Mouse (Mus musculus): ENCODE measurements around the gene Pcgf6.
"Not testable (repeated sequence)": the region's sequence is repeated elsewhere in the genome, so short reads cannot be mapped to it uniquely, and the experiment has no call there.

Gene Pcgf6

DNA sequence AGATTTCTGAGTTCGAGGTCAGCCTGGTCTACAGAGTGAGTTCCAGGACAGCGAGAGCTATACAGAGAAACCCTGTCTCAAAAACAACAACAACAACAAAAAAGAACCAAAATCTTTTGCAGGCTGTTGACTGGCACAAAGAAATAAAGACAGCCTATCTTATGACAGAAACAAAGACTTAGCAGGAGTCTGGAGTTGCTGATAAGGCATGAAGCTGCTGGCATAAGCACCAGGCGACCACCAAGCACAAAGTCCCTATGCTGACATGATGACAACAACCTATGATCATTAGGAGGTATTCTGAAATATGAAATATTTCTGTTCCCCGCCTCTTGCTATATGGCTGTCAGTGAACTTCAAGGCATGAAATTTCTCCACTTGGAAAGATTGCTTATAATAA, 51.8 kb downstream of the Pcgf6 start:
- DNase-seq (ENCODE audit: low spot score in 2 of 2), result no peak

DNA sequence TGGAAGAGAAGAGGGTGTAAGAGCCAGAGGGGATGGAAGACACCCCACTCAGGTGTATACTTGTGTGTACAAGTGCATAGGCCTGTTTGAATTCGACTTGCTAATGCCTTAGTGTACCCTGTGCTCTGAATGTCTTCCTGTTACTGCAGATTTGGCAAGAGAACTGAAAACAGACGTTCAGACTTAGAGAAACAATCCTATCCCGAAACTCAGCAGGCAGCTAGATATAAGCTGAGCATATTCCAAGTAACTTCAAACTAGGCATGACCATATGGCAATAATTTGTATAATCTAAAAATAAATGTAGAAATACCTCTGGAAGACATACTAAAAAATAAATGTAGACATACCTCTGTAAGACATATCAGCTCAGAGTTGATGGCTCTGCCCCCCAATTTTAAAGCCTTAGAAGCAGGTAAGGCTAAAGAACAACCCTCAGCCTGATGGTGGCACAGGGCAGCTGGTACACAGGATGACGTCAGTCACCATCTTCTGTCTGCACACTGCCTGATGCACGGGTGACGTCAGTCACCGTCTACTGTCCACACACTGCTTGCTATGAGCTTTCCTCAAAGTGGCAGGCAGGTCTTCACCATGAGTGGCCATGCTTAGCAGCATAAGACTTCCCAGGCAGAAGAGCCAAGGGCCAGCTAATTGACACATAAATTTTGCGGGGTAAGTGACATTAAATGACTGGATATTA, 52.4 kb downstream of the Pcgf6 start:
- DNase-seq (ENCODE audit: low spot score in 2 of 2), result no peak

DNA sequence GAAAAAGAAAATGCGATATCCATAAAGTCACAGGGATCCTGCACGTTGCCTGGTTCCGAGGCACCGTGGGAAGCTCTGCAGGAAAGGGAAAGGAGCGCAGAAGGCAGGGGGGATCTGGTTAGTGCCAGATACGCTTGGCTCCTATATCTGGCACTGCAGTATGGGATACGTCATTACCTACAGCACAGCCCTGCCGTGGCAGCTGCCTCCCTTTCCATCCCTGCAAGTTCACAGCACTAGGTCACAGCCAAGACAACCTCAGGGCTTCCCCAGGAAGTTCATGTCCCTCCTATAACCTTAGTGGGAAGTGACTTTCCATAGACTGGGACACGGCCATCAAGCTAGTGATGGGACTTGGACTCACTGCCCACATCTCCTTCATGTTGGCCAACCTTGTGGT, 54.6 kb downstream of the Pcgf6 start:
- no peak for DNase-seq (ENCODE audit: low spot score in 2 of 2)

DNA sequence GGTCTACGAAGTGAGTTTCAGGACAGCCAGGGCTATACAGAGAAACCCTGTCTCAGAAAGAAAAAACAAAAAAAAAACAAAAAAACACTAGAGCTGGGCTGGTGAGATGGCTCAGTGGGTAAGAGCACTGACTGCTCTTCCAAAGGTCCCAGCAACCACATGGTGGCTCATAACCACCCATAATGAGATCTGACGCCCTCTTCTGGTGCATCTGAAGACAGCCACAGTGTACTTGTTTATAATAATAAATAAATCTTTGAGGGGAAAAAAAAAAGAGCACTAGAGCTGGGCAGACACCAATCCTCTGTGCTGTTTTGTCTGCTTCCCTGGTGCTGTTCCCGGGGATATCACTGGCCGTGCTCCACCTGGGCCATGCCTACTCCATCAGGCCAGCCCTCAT, 58.4 kb downstream of the Pcgf6 start:
- not testable (repeated sequence) for DNase-seq (ENCODE audit: low spot score in 2 of 2)

DNA sequence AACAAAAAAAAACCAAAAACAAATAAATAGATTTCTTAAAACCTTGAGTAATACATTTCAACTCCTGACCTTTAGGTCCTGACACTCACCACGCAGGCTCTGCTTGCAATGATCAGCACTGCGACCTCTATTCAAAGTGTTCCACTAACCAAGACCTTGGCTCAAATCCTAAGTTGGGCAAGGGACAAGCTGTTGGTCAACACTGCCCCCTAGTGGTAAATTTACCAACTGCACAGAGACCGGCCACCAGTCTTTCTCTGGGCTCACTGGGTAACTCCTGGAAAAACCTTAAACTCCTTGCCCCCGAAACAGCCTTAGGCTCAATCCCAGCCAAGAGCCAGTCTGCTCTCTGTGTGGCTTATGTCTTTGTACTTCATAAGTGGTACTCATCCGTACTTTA, 59.6 kb downstream of the Pcgf6 start:
- peak; percentile 64 to 80 for DNase-seq (ENCODE audit: low spot score in 2 of 2)

DNA sequence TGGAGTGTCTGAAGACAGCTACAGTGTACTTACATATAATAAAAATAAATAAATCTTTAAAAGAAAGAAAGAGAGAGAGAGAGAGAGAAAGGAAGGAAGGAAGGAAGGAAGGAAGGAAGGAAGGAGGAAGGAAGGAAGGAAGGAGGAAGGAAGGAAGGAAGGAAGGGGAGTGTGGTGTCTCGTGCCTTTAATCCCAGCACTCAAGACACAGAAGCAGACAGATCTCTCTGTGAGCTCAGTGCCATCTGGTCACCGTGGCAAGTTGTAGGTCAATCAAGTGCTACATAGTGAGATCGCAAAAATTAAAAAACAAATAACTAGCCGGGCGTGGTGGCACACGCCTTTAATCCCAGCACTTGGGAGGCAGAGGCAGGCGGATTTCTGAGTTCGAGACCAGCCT, 60.1 kb downstream of the Pcgf6 start:
- DNase-seq (ENCODE audit: low spot score in 2 of 2), result not testable (repeated sequence)

DNA sequence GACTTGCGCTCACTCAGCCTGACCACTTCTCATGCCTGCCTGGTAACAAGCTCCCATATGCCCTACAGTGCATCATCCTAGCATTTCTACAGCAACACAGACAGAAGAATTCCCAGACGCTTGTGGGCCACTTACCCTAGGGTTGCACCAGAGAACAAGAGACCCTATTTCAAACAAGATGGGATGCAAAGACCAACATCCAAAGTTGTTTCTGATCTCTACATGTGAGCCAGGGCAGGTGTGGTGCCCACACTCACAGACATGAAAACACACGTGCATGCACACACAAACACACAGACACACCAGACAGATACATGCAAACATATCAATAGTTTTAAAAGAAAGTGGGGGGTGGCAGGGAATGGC, 60.6 kb downstream of the Pcgf6 start:
- no peak for DNase-seq (ENCODE audit: low spot score in 2 of 2)

DNA sequence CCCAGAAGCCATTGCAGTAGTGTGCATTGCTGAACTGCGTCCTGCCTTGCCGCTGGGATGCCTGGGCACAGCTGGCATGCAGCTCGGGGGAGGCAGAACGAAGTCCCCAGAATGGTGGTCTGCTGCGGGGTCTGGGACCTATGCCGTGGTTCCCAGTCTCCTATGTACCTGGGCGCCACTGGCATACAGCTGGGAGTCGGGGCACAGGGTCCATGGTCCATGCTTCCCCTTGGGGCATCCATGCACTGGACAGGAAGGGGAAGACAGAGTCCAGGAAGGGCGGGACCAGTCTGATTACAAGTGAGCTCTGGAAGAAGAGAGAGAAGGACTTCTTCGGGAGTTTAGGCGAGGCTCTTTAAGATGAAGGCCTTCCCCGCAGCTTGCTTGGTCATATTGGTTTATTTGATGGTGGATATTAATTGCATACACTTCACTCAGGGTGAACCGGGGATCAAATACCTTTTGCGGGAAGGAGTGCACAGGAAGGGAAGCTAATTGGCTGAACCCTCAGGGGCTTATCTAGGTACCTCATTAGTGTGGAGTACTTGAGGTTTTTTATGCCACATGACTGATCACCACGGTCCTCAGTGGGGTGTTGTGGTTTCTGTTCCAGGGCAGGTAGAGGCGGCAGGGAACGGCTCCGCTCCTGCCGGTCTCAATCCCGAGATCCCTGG, 61.1 kb downstream of the Pcgf6 start:
- DNase-seq (ENCODE audit: low spot score in 2 of 2), result no peak

DNA sequence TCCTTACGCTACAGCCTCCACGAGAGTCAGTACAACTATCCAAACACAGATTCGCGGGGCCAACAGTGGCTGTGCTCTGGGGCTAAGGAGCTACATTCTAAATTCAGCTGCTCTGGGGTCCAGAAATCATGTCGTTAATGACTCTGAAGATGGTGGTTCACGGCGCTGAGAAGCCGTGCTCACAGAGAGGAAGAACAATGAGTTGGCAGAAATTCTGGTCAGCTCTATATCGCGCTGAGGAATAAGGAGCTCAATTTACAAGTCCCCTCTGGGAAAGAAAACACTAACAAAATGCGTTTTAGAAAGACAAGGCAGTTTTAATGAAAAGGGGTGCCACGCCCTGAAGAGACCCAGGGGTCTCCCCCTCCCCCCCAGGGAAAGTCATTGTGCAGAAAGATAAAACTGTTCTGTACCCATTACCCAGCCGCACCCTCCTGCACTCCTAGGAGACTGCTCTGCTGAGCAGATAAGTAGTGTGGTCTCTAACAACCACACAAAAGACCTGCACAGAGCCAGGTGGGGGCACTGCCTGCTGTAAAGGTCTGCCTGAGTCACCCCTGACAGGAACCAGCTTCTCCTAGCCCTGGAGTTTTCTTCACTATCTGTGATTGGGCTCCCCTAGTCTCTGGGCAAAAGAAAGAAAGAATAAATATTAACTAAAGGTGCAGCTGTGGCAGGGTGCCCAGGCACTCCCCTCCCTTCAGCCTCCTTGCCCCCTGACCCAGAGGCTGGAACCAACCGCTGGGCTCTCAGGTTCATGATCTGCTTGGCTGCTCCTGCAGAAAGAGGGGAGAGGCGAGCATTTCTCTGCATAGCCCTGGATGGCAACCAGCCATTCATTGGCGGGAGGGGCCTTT, 62.2 kb downstream of the Pcgf6 start:
- peak; percentile 67 to 81 for DNase-seq (ENCODE audit: low spot score in 2 of 2)

DNA sequence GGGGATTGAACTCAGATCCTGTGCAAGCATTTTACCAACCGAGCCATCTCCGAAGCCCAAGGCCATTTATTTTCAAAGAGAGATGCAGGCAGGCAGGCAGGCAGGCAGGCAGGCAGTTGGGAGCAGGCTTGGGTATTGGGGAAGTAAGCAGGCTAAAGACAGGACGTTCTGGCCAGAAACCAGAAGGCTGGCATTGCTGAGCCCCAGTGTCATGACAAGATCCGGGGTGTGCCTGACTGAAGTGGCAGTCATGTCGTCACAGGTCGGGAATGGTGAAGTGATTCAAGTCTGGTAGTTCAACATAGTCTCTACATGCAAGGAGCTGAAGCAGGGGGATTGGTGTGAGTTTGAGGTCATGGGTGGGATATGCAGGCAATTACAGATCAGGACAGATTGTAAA, 63.1 kb downstream of the Pcgf6 start:
- DNase-seq (ENCODE audit: low spot score in 2 of 2), result peak; percentile 33 to 55

DNA sequence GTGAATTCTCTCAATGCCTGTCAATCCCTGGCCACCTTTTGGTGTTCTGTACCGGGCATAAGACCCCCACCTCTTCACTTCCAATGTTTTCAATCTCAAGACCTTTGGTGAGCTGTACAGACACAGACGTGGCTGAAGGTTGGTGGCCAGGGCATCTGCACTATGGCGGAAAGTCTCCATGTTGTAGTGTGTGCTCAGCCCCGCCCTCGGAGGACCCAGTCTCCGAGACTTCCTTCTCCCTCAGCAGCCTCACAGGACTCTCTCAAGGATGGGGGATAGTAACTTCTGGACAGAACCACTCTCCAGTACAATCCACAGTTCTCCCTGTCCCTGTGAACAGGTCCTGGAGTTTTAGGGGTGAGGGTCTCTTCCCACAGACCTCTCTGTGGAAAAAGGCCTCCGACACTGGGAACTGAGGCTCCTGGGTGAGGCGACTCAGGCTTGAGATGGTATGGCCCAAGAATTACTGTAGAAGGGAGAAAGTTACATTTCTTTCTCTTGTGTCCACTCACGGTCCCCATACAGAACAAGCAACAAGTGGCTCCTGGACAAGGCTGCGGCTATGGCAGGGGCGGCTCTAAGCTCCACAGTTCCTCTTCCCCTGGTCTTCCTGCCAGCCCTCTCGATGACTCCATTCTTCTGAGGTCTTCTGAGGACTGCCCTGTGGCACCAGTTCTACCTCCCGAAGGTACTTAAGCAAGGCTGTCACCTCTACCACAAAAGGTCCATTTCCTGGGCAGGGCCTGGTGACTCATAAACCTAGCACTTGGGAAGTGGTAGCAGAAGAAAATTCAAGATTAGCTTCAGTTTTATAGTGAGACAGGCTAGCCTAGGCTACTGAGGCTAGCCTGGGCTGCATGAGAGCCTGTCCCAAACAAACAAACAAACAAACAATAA, 65.7 kb downstream of the Pcgf6 start:
- DNase-seq (ENCODE audit: low spot score in 2 of 2), result peak; percentile 21 to 53

DNA sequence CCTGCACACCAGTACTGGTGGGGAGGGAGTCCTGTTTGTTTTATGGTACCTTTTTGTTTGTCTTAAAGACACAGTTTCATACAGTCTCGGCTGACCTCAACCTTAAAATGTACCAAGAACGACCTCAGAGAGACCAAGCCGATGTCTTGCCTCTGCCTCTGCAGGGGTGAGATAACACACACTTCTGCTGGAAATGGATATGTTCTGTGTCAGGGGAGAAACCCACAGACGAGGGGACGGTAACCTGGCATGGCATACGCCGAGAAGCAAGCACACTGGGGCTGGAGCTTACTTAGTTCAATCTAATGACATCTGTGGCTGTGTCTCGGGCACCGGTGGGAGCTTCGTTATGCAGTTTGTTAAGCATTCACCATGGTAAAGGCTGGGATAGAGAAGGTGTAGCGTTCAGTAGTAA, 66.7 kb downstream of the Pcgf6 start:
- peak in 1 of 2 experiments; percentile 22 for DNase-seq (ENCODE audit: low spot score in 2 of 2)

Data from urinary bladder, adult 18-20 months (tissue).